Mouse (Mus musculus) kidney, adult 2 months (tissue): ENCODE measurements at regions not wholly inside any gene's neighbourhood (a gene's known extent, or its start where the extent isn't known, plus 50 kb on each side); places are given as distances from the start of the nearest gene placed in this dataset.

Source experiments
- CTCF ChIP-seq: fragments of 200-500 bp; conservative IDR thresholded peaks from 2 replicates; pipeline ENCODE4 v1.5.1; 2011; ENCODE audit warnings: low read depth, mild to moderate bottlenecking, control low read depth, low read length, moderate library complexity, mixed read lengths; ENCODE audit not compliant: insufficient read depth, insufficient read length
- POLR2A ChIP-seq: fragments of 200-500 bp; IDR thresholded peaks from one replicate; pipeline ENCODE4 v1.6.1; 2011; ENCODE audit warnings: low read depth, low read length, control low read depth

GRCm38 (mm10) chr12:106796596-106796995, 691.8 kb upstream of the 3110018I06Rik start:
- TF ChIP-seq POLR2A (no peak), CTCF (no peak)
